In genomic region chr8:10154439-10154745, GRCm38 (mm10) we compare ENCODE assay signal across 9 mouse cellular contexts. TPM values are rescaled to one million over a fixed set of nuclear protein-coding genes. Genes with fewer than 3 reads are reported as not detected.
DNase-seq lines count a peak whose midpoint lies in the region; ATAC-seq and TF ChIP-seq lines count a peak whose summit lies in the region.
"Had no signal": no experiment of that assay in that cellular context is flagged by ENCODE, and none has a peak within 500 bp of the region (broad histone marks: within the 10 kb centered on the region; RNA-seq: fewer than 3 reads in every experiment).

No protein-coding gene starts in this region.

- WGBS in cerebellum, adult 2 months = 12% methylated on average over 4 of the region's 4 CpGs
- WGBS in forebrain, embryonic 16.5 days = 3% methylated on average over 4 of the region's 4 CpGs
- WGBS in liver, postnatal 0 days (ENCODE audit: insufficient replicate concordance) = 25% methylated on average over 4 of the region's 4 CpGs

- H3K9ac ChIP-seq in forebrain, embryonic 16.5 days (replicated peaks; ENCODE audit: low read depth, low read length) = peak overlapping the region; percentile 72
- H3K9ac ChIP-seq in liver, postnatal 0 days (replicated peaks) = no peak overlapping the region

- no peak for TF ChIP-seq EP300 in liver, postnatal 0 days (IDR thresholded peaks at IDR 0.05; ENCODE audit: low read depth)

- DNase-seq in cerebellum, adult 2 months = no peak
- DNase-seq in cerebellum, postnatal 4 days (ENCODE audit: low spot score in 2 of 2) = no peak
- no peak for DNase-seq in liver, postnatal 0 days
- no peak for DNase-seq in ovary, postnatal 36 days (ENCODE audit: low spot score)
- DNase-seq in right cerebral cortex, adult 18-20 months = no peak
- DNase-seq in adrenal gland, adult (ENCODE audit: inconsistent age in 2 of 2, low spot score in 1 of 2) = no peak
- DNase-seq: adrenal gland, postnatal 25 days had no signal

- no peaks in the 10 kb centered on the region; the same call in 1 of the 2 replicates for H3K27me3 ChIP-seq in cerebellum, adult 2 months (ENCODE audit: control insufficient read depth, insufficient read depth, low read length)
- peaks cover 42% of the 10 kb centered on the region for H3K27me3 ChIP-seq in E14TG2a.4 (ENCODE audit: insufficient read depth, low read length)
- no peaks in the 10 kb centered on the region for H3K27me3 ChIP-seq in forebrain, embryonic 16.5 days (replicated peaks; ENCODE audit: control insufficient read depth, insufficient read depth, low read length)
- peaks cover 19% of the 10 kb centered on the region for H3K27me3 ChIP-seq in liver, postnatal 0 days (ENCODE audit: insufficient read depth, low read length)

- no peak for TF ChIP-seq POLR2A in cerebellum, adult 2 months (IDR thresholded peaks at IDR 0.05; ENCODE audit: borderline replicate concordance, insufficient read depth, low read length)

- H3K36me3 ChIP-seq in E14TG2a.4 (ENCODE audit: insufficient read depth, low read length) = no peaks in the 10 kb centered on the region
- H3K36me3 ChIP-seq in forebrain, embryonic 16.5 days (ENCODE audit: control insufficient read depth, insufficient read depth) = no peaks in the 10 kb centered on the region
- H3K36me3 ChIP-seq in liver, postnatal 0 days (replicated peaks; ENCODE audit: insufficient read depth, low read length) = no peaks in the 10 kb centered on the region

- H3K27ac ChIP-seq in cerebellum, adult 2 months (ENCODE audit: insufficient read depth, low read length) = no peak overlapping the region
- H3K27ac ChIP-seq in forebrain, embryonic 16.5 days (ENCODE audit: low read length) = no peak overlapping the region
- H3K27ac ChIP-seq in liver, postnatal 0 days (ENCODE audit: low read depth) = no peak overlapping the region

- peak overlapping the region; percentile 55 for H3K4me3 ChIP-seq in cerebellum, adult 2 months (replicated peaks; ENCODE audit: insufficient read depth, low read depth, low read length)
- H3K4me3 ChIP-seq in E14TG2a.4 (replicated peaks; ENCODE audit: low read length) = peak overlapping the region; percentile 80
- H3K4me3 ChIP-seq in forebrain, embryonic 16.5 days (replicated peaks; ENCODE audit: low read length) = peak overlapping the region; percentile 60
- 0 out of 2 replicates have a peak overlapping the region, but pooled peaks have one; percentile 26 for H3K4me3 ChIP-seq in liver, postnatal 0 days (ENCODE audit: low read depth, low read length)

- no peaks in the 10 kb centered on the region for H3K4me1 ChIP-seq in cerebellum, adult 2 months (ENCODE audit: control insufficient read depth, insufficient read depth, low read length)
- peaks cover 4% of the 10 kb centered on the region for H3K4me1 ChIP-seq in E14TG2a.4 (replicated peaks; ENCODE audit: low read depth, low read length)
- H3K4me1 ChIP-seq in forebrain, embryonic 16.5 days (replicated peaks; ENCODE audit: control insufficient read depth, insufficient read depth, low read length) = peaks cover 10% of the 10 kb centered on the region
- H3K4me1 ChIP-seq in liver, postnatal 0 days (ENCODE audit: insufficient read depth) = 0 out of 2 replicates have a peak, but pooled peaks cover 3% of the 10 kb centered on the region

- H3K9me3 ChIP-seq in E14TG2a.4 (ENCODE audit: low read length) = peaks cover 7% of the 10 kb centered on the region; the same call in 1 of the 2 replicates
- H3K9me3 ChIP-seq in forebrain, embryonic 16.5 days (ENCODE audit: control insufficient read depth, low read length) = no peaks in the 10 kb centered on the region
- no peaks in the 10 kb centered on the region for H3K9me3 ChIP-seq in liver, postnatal 0 days (ENCODE audit: low read length)

- no peak for TF ChIP-seq CTCF in cerebellum, adult 2 months (IDR thresholded peaks at IDR 0.05; ENCODE audit: borderline replicate concordance, insufficient read depth, low read depth, low read length)
- TF ChIP-seq CTCF in E14TG2a.4 (conservative IDR thresholded peaks at IDR 0.05; ENCODE audit: low read length) = no peak
- TF ChIP-seq CTCF in liver, postnatal 0 days (IDR thresholded peaks at IDR 0.05; ENCODE audit: low read depth) = no peak

- no peak; the same call in 1 of the 2 replicates for ATAC-seq in forebrain, embryonic 16.5 days
- ATAC-seq in liver, postnatal 0 days = no peak

- peak overlapping the region; percentile 56 for H3K4me2 ChIP-seq in forebrain, embryonic 16.5 days (ENCODE audit: low read length)
- H3K4me2 ChIP-seq in liver, postnatal 0 days (ENCODE audit: low read depth, low read length) = no peak overlapping the region

RNA-seq across cellular contexts. Expression of gene Myo16, which starts 0.7 kb away (rescaled TPM):
- polyA plus RNA-seq in cerebellum, adult 2 months (2012; rRNA removed) = 10.3 and 11.0 TPM in 2 replicates
- 3.4 and 5.8 TPM in 2 replicates for polyA plus RNA-seq in forebrain, embryonic 16.5 days (2015; fragmentation: Nextera tagmentation; extraction: Ambion mirVana)
- polyA plus RNA-seq in liver, postnatal 0 days (2015; fragmentation: Nextera tagmentation; extraction: Ambion mirVana) = 0.01 TPM in 1 of 2 replicates, not detected in the other

Comparison
In these comparisons a context has a peak if more than half of its experiments do, and no peak if none do; other contexts are left out.
1. H3K4me3 ChIP-seq: peak in every context shown above with its lines; median percentile 80 in E14TG2a.4; 60 in forebrain, embryonic 16.5 days; 55 in cerebellum, adult 2 months; 26 in liver, postnatal 0 days.